Mouse (Mus musculus) limb, embryonic 14.5 days (tissue): Measurements from ENCODE around the gene Rpl18. TPM values are rescaled to one million over a fixed set of nuclear protein-coding genes. Genes with fewer than 3 reads are reported as not detected.
A peak's percentile ranks its signal among the peaks of the same experiment; 100 is the strongest.

ENCODE experiments used
- ATAC-seq: fragments of 200-750 bp; cut with Nextera tagmentation; 2 replicates; pipeline ENCODE4 v1.8.0; 2017; ENCODE audit warnings: low read depth, moderate number of reproducible peaks, moderate TSS enrichment; ENCODE audit not compliant: low FRiP score
- DNase-seq: peaks from one replicate; pipeline ENCODE4 v3.0.0-alpha.2; 2015; ENCODE audit warnings: low spot score
- H3K27ac ChIP-seq: fragments of 300-500 bp; sonication (generic); replicated peaks from 2 replicates; pipeline ENCODE4 v1.5.1; 2014; ENCODE audit warnings: low read depth, mild to moderate bottlenecking, low read length, moderate library complexity, mixed read lengths
- H3K27me3 ChIP-seq: fragments of 300-500 bp; sonication (generic); 2 replicates; pipeline ENCODE4 v1.6.1; 2014; ENCODE audit warnings: low read length, mixed read lengths; ENCODE audit not compliant: control insufficient read depth, insufficient read depth
- H3K36me3 ChIP-seq: fragments of 300-500 bp; sonication (generic); 2 replicates; pipeline ENCODE4 v1.6.1; 2014; ENCODE audit warnings: mild to moderate bottlenecking, low read length, moderate library complexity, mixed read lengths; ENCODE audit not compliant: control insufficient read depth, insufficient read depth
- H3K4me1 ChIP-seq: fragments of 300-500 bp; sonication (generic); 2 replicates; pipeline ENCODE4 v1.6.1; 2014; ENCODE audit warnings: antibody characterized with exemption, low read length, mixed read lengths; ENCODE audit not compliant: control insufficient read depth, insufficient read depth
- H3K4me2 ChIP-seq: fragments of 300-500 bp; sonication (generic); replicated peaks from 2 replicates; pipeline ENCODE4 v1.6.1; 2014; ENCODE audit warnings: low read depth, mild to moderate bottlenecking, low read length, moderate library complexity; ENCODE audit not compliant: severe bottlenecking
- H3K4me3 ChIP-seq: fragments of 300-500 bp; sonication (generic); replicated peaks from 2 replicates; pipeline ENCODE4 v1.5.1; 2014; ENCODE audit warnings: low read length
- H3K9ac ChIP-seq: fragments of 300-500 bp; sonication (generic); 2 replicates; pipeline ENCODE4 v1.6.1; 2014; ENCODE audit warnings: mild to moderate bottlenecking, low read depth, low read length, moderate library complexity; ENCODE audit not compliant: severe bottlenecking
- H3K9me3 ChIP-seq: fragments of 300-500 bp; sonication (generic); 2 replicates; pipeline ENCODE4 v1.6.1; 2016; ENCODE audit warnings: low read length; ENCODE audit not compliant: control insufficient read depth
- POLR2A ChIP-seq: fragments of 200-500 bp; IDR thresholded peaks from 2 replicates; pipeline ENCODE4 v1.8.0; 2012; ENCODE audit warnings: inconsistent platforms, mild to moderate bottlenecking, moderate library complexity, borderline replicate concordance; ENCODE audit not compliant: insufficient read depth, insufficient read length; ENCODE audit errors: extremely low read depth
- WGBS: fragments of 180-500 bp; shearing (Covaris S2); extraction: QIAGEN DNeasy Blood & Tissue Kit; methylation state at CpG from one replicate; pipeline ENCODE4 v1.1.7; 2014; 5-methylcytosine and 5-hydroxymethylcytosine counted together
- polyA plus RNA-seq, 2 experiments: library from polyadenylated mRNA; depleted of rRNA in 1 of 2; stranded (reverse) in 1 of 2; unstranded in 1 of 2; fragments of >200 nt; fragmentation: Nextera tagmentation in 1 of 2; extraction: Ambion mirVana in 1 of 2; gene quantifications; 2 replicates each; pipeline versions ENCODE4 v1.2.1 to v1.2.3; 2012 to 2014

The Rpl18 gene
- polyA plus RNA-seq, 2 experiments: 1,196 to 1,246 TPM

- peak overlapping the region; percentile 47 for H3K4me3 ChIP-seq
- TF ChIP-seq POLR2A: no peak
- 10% methylated on average over 14 of the region's 14 CpGs for WGBS
- no peak overlapping the region for H3K27ac ChIP-seq
- peaks cover 49% of the 10 kb centered on the region for H3K36me3 ChIP-seq
- peak overlapping the region; percentile 88 for H3K4me2 ChIP-seq
- ATAC-seq (peak; percentile 17), DNase-seq (no peak)
- H3K9ac ChIP-seq: peak overlapping the region; percentile 49
- H3K4me1 ChIP-seq: peaks cover 31% of the 10 kb centered on the region
- H3K27me3 ChIP-seq: no peaks in the 10 kb centered on the region
- H3K9me3 ChIP-seq: no peaks in the 10 kb centered on the region
These were observed 597 bp upstream of the Rpl18 start for GRCm38 (mm10) chr7:45714630-45715089.

DNA sequence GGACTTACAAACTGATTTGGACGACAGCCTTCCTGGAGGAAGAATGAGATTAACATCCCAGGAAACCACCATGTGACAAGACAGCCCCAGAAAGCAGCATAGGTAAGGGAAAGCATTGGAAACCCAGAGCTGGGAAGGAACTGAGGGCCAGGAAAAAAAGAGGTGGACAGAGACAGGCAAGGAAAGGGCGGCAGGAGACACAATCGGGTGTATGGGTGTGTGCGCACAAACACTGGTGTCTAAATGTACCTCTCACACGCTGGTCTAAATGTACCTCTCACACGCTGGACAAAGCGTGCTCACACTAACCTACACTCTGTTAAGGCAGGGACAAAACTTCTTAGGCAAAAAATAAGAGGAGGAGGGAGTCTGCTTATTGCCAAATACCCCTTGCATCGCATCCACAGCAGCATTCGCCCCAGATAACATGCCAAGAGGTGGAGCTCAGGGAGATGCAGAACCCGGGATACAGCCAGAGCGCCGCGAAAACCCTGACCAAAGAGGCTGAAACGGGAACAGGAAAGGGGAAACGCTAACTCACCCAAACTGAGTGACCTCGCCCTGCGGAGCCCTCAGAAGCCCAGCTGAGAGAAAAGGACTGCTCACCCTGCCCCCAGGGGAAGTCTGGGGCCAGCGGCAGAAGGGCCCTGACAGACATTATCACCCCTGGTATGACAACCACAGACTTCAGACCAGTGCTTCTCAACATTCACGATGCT, 643 bp downstream of the Rpl18 start:
- 85% methylated on average over 19 of the region's 19 CpGs for WGBS
- ATAC-seq: no peak
- Histone ChIP-seq H3K4me1 (peaks cover 31% of the 10 kb centered on the region), H3K9ac (peak overlapping the region; percentile 34; the same call in 1 of the 2 replicates), H3K36me3 (peaks cover 49% of the 10 kb centered on the region), H3K4me3 (peak overlapping the region; percentile 47), H3K27ac (no peak overlapping the region; the same call in 1 of the 2 replicates), H3K9me3 (no peaks in the 10 kb centered on the region), H3K27me3 (no peaks in the 10 kb centered on the region), H3K4me2 (peak overlapping the region; percentile 88)
- DNase-seq: no peak
- no peak for TF ChIP-seq POLR2A

GRCm38 (mm10) chr7:45716460-45716857, 1.2 kb downstream of the Rpl18 start:
- Histone ChIP-seq H3K36me3 (peaks cover 49% of the 10 kb centered on the region), H3K9me3 (no peaks in the 10 kb centered on the region), H3K27me3 (no peaks in the 10 kb centered on the region), H3K27ac (no peak overlapping the region), H3K9ac (no peak overlapping the region), H3K4me1 (peaks cover 31% of the 10 kb centered on the region), H3K4me3 (peak overlapping the region; percentile 77; the same call in 1 of the 2 replicates), H3K4me2 (peak overlapping the region; percentile 88)
- DNase-seq: no peak
- 91% methylated on average over 3 of the region's 3 CpGs for WGBS
- TF ChIP-seq POLR2A: no peak
- no peak for ATAC-seq

GRCm38 (mm10) chr7:45716952-45717917, 2.0 kb downstream of the Rpl18 start:
- Histone ChIP-seq H3K4me2 (peak overlapping the region; percentile 88), H3K9ac (peak overlapping the region; percentile 73), H3K4me3 (peak overlapping the region; percentile 77), H3K36me3 (peaks cover 49% of the 10 kb centered on the region), H3K9me3 (no peaks in the 10 kb centered on the region), H3K27ac (peak overlapping the region; percentile 70), H3K4me1 (peaks cover 31% of the 10 kb centered on the region), H3K27me3 (no peaks in the 10 kb centered on the region)
- WGBS: 8% methylated on average over 31 of the region's 31 CpGs
- no peak for TF ChIP-seq POLR2A
- no peak for DNase-seq
- ATAC-seq: peak; percentile 38

DNA sequence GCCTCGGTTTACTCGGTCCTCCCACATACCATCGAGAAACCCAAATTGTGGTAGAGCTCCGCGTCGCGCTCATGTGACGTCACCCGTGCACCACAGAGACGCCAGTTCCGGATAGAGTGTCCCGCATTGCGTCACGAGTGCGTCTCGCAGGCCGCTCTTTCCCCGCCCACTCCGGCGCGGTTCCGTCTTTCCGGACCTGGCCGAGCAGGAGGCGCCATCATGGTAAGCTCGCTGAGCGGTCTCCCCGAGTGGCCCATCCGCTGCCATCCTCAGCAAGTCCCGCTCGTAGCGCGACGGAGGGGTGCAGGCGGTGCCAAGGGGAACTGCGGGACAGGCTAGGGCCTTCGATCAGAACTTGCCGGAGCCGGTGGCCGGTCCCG, 2.7 kb downstream of the Rpl18 start, which contains the start of gene Sphk2:
Sphk2 (minus strand) TSS at position 85 of the 380 bp plus-strand sequence.
- Histone ChIP-seq H3K27me3 (no peaks in the 10 kb centered on the region), H3K4me3 (peak within 1 kb of the TSS; percentile 77), H3K4me2 (peak within 1 kb of the TSS; percentile 89), H3K9ac (peak within 1 kb of the TSS; percentile 96), H3K36me3 (peaks cover 49% of the 10 kb centered on the region), H3K9me3 (no peaks in the 10 kb centered on the region), H3K4me1 (peaks cover 31% of the 10 kb centered on the region), H3K27ac (peak within 1 kb of the TSS; percentile 92)
- whole genome bisulfite sequencing: under 1% methylated on average over 39 of the region's 41 CpGs
- ATAC-seq (peak; percentile 84), DNase-seq (peak; percentile 98)
- peak; percentile 96; the same call in 1 of the 2 replicates for TF ChIP-seq POLR2A
